ENCODE assay signal across 8 mouse cellular contexts in the genomic region with DNA sequence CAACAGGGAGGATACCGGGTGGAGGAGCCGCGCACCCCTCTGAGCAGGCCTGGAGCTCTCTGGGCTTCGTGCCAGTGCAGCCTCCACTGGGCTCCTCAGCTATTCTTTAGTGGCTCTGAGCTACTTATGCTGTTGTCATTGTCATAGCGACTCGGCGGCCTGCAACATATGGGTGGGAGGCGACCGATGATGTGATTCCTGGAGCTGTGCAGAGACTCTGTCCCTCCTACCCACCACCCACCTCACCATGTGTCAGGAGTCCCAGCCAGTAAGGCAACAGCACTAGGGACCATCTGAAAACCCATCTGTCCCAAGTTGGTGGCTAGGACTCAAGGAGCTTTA. TPM values are rescaled to one million over a fixed set of nuclear protein-coding genes. Genes with fewer than 3 reads are reported as not detected.
DNase-seq lines count a peak whose midpoint lies in the region; ATAC-seq lines count a peak whose summit lies in the region.

No protein-coding gene starts in this region.

- H3K9me3 ChIP-seq in kidney, embryonic 15.5 days (replicated peaks): no peaks in the 10 kb centered on the region
- H3K9me3 ChIP-seq in midbrain, embryonic 13.5 days: no peaks in the 10 kb centered on the region
- H3K9me3 ChIP-seq in heart, embryonic 11.5 days (replicated peaks; ENCODE audit: control insufficient read depth, low read length): no peaks in the 10 kb centered on the region

- H3K27ac ChIP-seq in kidney, embryonic 15.5 days: no peak overlapping the region
- peak overlapping the region; percentile 47; the same call in 1 of the 2 replicates for H3K27ac ChIP-seq in midbrain, embryonic 13.5 days
- H3K27ac ChIP-seq in heart, embryonic 11.5 days (ENCODE audit: low read depth, low read length): no peak overlapping the region

- no peak overlapping the region for H3K9ac ChIP-seq in kidney, embryonic 15.5 days
- no peak overlapping the region for H3K9ac ChIP-seq in midbrain, embryonic 13.5 days (replicated peaks)
- H3K9ac ChIP-seq in heart, embryonic 11.5 days (ENCODE audit: low read depth, low read length): no peak overlapping the region

- no peaks in the 10 kb centered on the region for H3K4me1 ChIP-seq in kidney, embryonic 15.5 days
- peaks cover 20% of the 10 kb centered on the region for H3K4me1 ChIP-seq in midbrain, embryonic 13.5 days (replicated peaks)
- H3K4me1 ChIP-seq in heart, embryonic 11.5 days (ENCODE audit: control insufficient read depth, insufficient read depth, low read length): 0 out of 2 replicates have a peak, but pooled peaks cover 2% of the 10 kb centered on the region

- WGBS in kidney, embryonic 15.5 days: 83% methylated on average over 9 of the region's 9 CpGs
- 60% methylated on average over 9 of the region's 9 CpGs for WGBS in midbrain, embryonic 13.5 days
- 88% methylated on average over 9 of the region's 9 CpGs for WGBS in heart, embryonic 11.5 days (ENCODE audit: insufficient replicate concordance)

- ATAC-seq in kidney, embryonic 15.5 days (replicated peaks; ENCODE audit: low FRiP score): 0 out of 2 replicates have a peak, but pooled peaks have one; percentile 40
- ATAC-seq in erythroid progenitor cell, adult 5-6 weeks (replicated peaks; ENCODE audit: low FRiP score, poor library complexity, severe bottlenecking): peak; percentile 77
- ATAC-seq in midbrain, embryonic 13.5 days: peak; percentile 95
- no peak for ATAC-seq in heart, embryonic 11.5 days (replicated peaks; ENCODE audit: insufficient number of reproducible peaks, low FRiP score, low TSS enrichment)

- H3K4me3 ChIP-seq in kidney, embryonic 15.5 days (replicated peaks): no peak overlapping the region
- no peak overlapping the region for H3K4me3 ChIP-seq in midbrain, embryonic 13.5 days (replicated peaks)
- no peak overlapping the region for H3K4me3 ChIP-seq in heart, embryonic 11.5 days (ENCODE audit: low read depth, low read length)

- DNase-seq in kidney, adult 9 months: no peak
- DNase-seq in layer of hippocampus, adult 9-11 months: peak; percentile 98
- DNase-seq in urinary bladder, postnatal 10 days (ENCODE audit: low spot score): no peak
- no peak for DNase-seq in adipocyte (ENCODE audit: low spot score)

- H3K36me3 ChIP-seq in kidney, embryonic 15.5 days: no peaks in the 10 kb centered on the region
- no peaks in the 10 kb centered on the region for H3K36me3 ChIP-seq in midbrain, embryonic 13.5 days
- H3K36me3 ChIP-seq in heart, embryonic 11.5 days (ENCODE audit: control insufficient read depth, insufficient read depth, low read length): no peaks in the 10 kb centered on the region

- H3K27me3 ChIP-seq in kidney, embryonic 15.5 days: no peaks in the 10 kb centered on the region
- no peaks in the 10 kb centered on the region for H3K27me3 ChIP-seq in midbrain, embryonic 13.5 days
- no peaks in the 10 kb centered on the region for H3K27me3 ChIP-seq in heart, embryonic 11.5 days (ENCODE audit: control insufficient read depth, insufficient read depth, low read length)

- H3K4me2 ChIP-seq in kidney, embryonic 15.5 days: no peak overlapping the region
- no peak overlapping the region for H3K4me2 ChIP-seq in midbrain, embryonic 13.5 days (replicated peaks)
- H3K4me2 ChIP-seq in heart, embryonic 11.5 days: no peak overlapping the region

RNA-seq across cellular contexts. Expression of a gene that starts 16.2 kb away (rescaled TPM):
- 0.60 and 1.2 TPM in 2 replicates for polyA plus RNA-seq in kidney, embryonic 15.5 days (2015; fragmentation: Nextera tagmentation; extraction: Ambion mirVana)
- total RNA-seq in erythroid progenitor cell, adult 5-6 weeks (2015; ENCODE audit: low replicate concordance): 101 and 177 TPM in 2 replicates
- total RNA-seq in erythroid progenitor cell, adult 5-6 weeks (2017; ENCODE audit: low replicate concordance): 56.2 and 62.5 TPM in 2 replicates
- not detected in 2 replicates for polyA plus RNA-seq in midbrain, embryonic 13.5 days (2015; fragmentation: Nextera tagmentation; extraction: Ambion mirVana)
- polyA plus RNA-seq in heart, embryonic 11.5 days (2014; fragmentation: Nextera tagmentation; extraction: Ambion mirVana): 0.19 TPM in 1 of 2 replicates, not detected in the other
